Mouse (Mus musculus) right cerebral cortex, adult 2 months (tissue): ENCODE data around the gene Myo19.
"Not testable (repeated sequence)": the region's sequence is repeated elsewhere in the genome, so short reads cannot be mapped to it uniquely, and the experiment has no call there.

ENCODE experiments used
- DNase-seq, 2 experiments: peaks; one replicate each; pipeline ENCODE4 v3.0.0; 2021 to 2022; ENCODE audit warnings: low spot score in 2 of 2

The Myo19 gene

GRCm38 (mm10) chr11:84879772-84880464 is at the start of gene Myo19, which contains the start of gene Pigw:
TSS of gene Myo19 (plus strand) at chr11:84880148.
TSS of gene Pigw (minus strand) at chr11:84880285.
- DNase-seq: peak; percentile 71 to 72

- no peak for DNase-seq
These were observed 40.6 kb upstream of the Myo19 start for GRCm38 (mm10) chr11:84839330-84839729.

GRCm38 (mm10) chr11:84846741-84847474 is 33.0 kb upstream of the Myo19 start:
- no peak for DNase-seq

- DNase-seq: no peak
These were observed 32.4 kb upstream of the Myo19 start for GRCm38 (mm10) chr11:84847475-84848090.

GRCm38 (mm10) chr11:84855285-84855684 is 24.7 kb upstream of the Myo19 start:
- no peak for DNase-seq

- DNase-seq: no peak
These were observed 14.7 kb upstream of the Myo19 start for GRCm38 (mm10) chr11:84865268-84865667.

GRCm38 (mm10) chr11:84867586-84867985 is 12.4 kb upstream of the Myo19 start:
- no peak for DNase-seq

GRCm38 (mm10) chr11:84868786-84869259 is 11.1 kb upstream of the Myo19 start:
- DNase-seq: no peak

- DNase-seq: peak; percentile 90
These were observed 10.3 kb upstream of the Myo19 start for GRCm38 (mm10) chr11:84869537-84870232.

- peak; percentile 87 to 89 for DNase-seq
These were observed 9.5 kb upstream of the Myo19 start, which contains the start of gene Ggnbp2 for GRCm38 (mm10) chr11:84870337-84871043. TSS of gene Ggnbp2 (minus strand) at chr11:84870817.

- DNase-seq: no peak
These were observed 8.9 kb upstream of the Myo19 start for GRCm38 (mm10) chr11:84871046-84871445.

GRCm38 (mm10) chr11:84871548-84872069 is 8.3 kb upstream of the Myo19 start:
- no peak for DNase-seq

- no peak for DNase-seq
These were observed 6.7 kb upstream of the Myo19 start for GRCm38 (mm10) chr11:84873042-84873833.

GRCm38 (mm10) chr11:84876020-84876419 is 3.9 kb upstream of the Myo19 start:
- not testable (repeated sequence) for DNase-seq

GRCm38 (mm10) chr11:84879007-84879771 is 759 bp upstream of the Myo19 start:
- DNase-seq: no peak

- DNase-seq: peak; percentile 35 to 37
These were observed 565 bp downstream of the Myo19 start for GRCm38 (mm10) chr11:84880465-84880961.

GRCm38 (mm10) chr11:84880971-84881370 is 1.0 kb downstream of the Myo19 start:
- no peak for DNase-seq

GRCm38 (mm10) chr11:84882346-84882745 is 2.4 kb downstream of the Myo19 start:
- no peak for DNase-seq

GRCm38 (mm10) chr11:84885238-84885637 is 5.3 kb downstream of the Myo19 start:
- DNase-seq: no peak
